Mouse (Mus musculus) thymus, postnatal 4 days (tissue): ENCODE results near the gene Cln6.
"Not testable (repeated sequence)": the region's sequence is repeated elsewhere in the genome, so short reads cannot be mapped to it uniquely, and the experiment has no call there.

Source experiments
- DNase-seq: peaks from one replicate; pipeline ENCODE4 v3.0.0; 2021

Gene Cln6

DNA sequence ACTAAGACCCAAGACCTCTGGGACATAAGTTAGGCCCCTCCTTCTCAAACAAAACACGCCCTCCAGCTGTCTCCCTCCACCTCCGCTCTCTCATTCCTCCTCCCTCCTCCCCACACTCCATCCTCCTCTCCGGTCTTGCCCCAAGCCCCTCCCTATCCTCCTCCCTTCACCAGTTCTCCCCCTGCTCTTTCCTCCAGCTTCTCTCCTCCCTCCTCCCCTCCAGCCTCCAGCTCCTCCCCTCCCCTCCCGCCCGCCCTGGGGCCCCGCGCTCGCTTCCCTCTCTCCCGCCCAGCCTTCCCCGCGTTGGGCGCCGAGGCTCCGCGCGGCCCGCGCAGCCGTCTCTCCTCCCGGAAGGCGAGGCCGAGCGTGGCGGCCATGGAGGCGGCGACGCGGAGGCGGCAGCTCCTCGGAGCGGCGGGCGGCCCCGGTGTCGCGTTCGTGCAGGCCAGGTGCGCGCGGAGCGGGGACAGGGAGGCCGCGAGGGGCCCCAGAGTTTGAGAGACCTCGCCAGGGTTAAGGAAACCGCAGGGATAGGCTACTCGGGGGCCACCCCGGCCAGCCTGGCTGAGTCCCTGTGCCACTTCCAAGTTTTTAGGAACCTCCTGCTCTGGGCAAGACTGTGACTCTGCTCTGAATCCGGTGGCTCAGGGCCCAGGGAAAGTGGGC lies at the start of gene Cln6:
TSS of gene Cln6 (plus strand) at position 280 of the 666 bp plus-strand sequence.
- DNase-seq = peak; percentile 82

DNA sequence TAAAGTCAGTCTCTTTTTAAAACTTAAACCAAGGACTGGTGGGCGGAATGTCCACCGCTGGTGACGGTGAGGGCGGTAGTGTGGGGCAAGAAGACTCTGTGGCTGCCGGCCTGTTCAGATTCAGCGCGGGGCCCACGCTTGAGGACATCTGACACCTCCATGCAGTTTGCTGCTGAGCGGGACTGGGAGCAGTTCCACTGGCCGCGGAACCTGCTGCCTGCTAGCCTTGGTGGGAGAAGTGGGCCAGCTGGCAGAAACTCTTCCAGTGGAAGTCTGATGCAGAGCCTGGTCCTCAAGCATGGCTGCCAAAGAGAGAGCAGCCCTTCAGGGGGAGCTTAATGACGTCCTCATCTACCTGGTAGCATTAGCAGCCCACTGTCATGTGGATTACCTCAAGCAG lies 48.7 kb upstream of the Cln6 start:
- DNase-seq = no peak

DNA sequence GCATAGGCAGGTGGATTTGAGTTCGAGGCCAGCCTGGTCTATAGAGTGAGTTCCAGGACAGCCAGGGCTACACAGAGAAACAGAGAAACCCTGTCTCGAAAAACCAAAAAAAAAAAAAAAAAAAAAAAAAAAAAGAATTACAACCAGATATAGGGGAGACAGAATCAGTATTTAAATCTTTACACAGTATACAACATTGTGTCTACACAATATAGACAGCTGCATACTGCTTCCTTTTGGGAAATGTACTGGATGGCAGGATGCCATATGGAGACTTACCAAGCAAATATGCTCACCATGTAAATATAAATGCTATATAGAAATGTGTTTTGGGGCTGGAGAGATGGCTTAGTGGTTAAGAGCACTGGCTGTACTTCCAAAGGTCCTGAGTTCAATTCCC lies 39.4 kb upstream of the Cln6 start:
- not testable (repeated sequence) for DNase-seq

DNA sequence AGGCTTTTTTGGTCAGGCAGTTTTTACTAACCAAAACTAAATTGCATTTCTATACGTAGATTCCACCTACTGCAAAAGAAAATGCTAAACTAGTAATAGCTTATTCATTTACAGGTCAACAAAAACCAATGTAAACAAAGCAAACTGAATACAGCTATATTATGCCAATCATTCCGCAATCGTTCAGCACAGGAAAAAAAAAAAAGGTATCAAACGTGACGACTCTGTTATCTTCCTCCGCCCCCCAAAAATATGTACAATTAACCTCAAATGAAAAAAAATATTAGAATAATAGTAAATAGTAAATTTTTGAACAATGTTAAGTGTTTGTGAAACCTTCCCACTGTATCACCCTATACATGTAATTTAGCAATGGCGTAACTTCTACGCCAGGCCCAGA lies 28.5 kb upstream of the Cln6 start:
- DNase-seq = no peak

DNA sequence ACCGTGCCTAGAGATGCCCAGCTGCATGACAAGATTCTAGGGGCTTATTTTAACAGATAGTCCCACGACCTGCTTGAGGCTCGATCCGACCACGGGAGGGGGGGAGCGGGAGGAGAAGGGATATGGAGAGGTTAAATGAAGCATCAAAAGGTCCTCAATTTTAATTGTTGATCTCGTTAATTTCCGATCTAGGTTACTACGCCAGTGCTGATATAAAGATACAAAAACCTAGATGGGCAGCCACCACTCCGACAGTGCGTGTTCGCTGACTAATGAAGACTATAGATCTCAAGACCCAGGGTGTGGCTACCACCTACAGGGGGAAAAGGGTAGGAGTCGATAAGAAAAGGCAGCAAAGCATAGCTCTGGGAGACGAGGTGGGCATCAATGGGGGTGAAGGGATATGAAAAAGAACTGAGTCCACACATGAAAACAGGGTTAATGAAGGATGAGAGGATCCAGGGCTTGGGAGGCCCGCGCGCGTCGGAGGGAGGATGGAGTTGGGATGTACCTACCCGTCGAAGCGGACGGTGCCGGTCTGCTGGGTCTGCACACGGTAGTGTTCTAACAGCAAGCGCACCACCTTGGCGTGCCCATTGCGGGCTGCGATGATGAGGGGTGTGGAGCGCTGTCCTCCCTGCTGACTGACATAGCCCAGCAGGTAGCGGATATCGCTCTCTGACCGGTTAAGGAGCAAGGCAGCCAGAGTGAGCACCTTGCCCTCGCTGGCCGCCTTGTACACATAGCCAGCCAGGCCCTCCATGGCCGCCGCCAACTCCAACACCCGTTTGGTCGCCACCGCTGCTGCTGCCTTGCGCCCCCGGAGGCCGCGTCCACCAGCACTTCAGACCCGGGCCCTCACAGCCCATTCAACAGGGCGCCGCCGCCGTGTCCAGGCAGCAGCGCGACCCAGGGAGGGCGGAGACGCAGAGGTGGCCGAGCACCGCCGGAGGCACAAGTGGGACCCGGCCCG lies 27.8 kb upstream of the Cln6 start:
- peak; percentile 56 for DNase-seq

DNA sequence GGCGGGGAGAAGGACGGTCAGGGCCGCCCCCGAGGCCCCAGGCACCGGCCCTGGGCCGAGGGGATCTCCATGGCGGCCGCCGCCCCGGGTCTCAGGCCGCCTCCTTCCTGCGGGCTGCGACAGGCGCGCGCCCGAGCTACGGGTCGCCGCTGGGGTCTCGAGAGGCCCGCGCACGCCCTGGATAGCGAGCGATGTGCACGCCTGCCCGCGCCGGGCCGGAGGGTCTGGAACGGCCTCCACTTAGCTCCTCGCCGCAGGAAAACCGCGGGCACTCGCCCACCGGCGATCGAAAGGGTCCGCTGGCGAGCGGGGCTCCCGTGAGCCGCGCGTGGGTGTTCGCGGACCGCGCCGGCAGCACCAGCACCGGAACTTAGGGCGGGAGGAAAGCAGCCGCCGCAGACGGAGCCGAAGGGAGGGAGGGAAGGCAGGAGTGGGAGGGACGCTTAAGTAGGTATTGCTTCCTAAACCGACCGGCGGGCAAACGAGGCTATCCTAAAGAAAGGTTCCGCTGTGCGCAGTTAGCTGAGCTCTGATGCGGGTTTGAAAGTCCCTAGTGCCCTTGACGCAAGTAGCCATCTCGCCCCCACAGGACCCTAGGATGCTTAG lies 27.0 kb upstream of the Cln6 start, which contains the start of gene Fem1b:
TSS of gene Fem1b (minus strand) at position 419 of the 606 bp plus-strand sequence.
- peak; percentile 91 for DNase-seq

DNA sequence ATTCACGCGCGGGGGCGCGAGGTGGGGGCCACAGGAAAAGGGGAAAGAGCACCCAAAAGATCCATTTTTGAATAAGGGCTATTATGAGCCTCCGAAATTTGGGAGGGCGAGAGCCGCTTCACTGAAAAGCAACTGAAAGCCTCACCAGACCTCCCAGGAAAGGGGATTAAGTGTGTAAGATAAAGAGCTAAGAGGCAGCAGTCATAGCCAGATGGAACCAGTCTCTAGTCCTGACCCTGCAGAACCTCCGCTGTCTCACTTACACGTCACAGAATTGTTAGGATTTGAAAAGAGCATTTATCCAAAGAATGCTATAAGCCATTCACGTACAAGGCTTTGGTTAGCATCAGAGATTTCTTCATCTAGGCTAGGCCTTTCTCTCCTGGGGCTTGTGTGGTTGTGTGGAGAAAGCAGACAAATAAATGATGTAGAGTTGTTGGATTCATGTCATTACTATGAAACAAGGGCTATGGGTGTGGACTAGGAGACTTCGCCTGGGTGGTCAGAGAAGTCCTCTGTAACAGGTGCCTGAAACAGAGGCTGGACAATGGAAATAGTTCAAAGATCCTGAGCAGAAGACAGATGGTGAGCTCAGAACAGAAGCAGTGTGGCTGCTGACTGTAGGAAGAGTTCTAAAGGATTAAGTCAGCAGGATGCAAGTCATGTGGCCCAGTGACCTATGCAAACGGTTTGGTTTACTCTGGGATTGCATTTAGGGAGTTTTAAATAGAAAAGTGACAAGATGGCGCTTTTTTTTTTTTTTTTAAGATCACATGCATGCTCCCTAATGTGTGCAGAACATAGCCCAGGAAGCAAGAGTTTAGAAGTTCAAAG lies 26.2 kb upstream of the Cln6 start:
- DNase-seq = no peak

DNA sequence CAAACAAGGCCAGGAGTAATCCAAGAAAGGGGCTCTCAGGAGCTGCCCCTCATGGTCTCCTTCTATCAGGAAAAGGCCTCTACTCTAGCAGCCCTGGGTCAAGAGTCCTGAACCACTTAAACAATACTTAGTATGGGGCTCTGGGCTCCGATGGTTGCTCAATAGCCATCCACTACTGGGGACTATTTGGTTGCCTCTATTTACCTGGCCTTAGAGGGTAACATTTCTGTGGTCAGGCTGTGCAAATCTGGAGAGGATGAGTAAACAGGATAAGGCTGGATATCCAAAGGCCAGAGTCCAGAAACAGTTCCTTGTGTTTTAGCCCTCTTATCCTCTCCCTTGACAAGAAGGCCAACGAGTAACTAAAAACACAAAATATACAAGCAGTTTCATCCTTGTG lies 23.8 kb upstream of the Cln6 start:
- no peak for DNase-seq

DNA sequence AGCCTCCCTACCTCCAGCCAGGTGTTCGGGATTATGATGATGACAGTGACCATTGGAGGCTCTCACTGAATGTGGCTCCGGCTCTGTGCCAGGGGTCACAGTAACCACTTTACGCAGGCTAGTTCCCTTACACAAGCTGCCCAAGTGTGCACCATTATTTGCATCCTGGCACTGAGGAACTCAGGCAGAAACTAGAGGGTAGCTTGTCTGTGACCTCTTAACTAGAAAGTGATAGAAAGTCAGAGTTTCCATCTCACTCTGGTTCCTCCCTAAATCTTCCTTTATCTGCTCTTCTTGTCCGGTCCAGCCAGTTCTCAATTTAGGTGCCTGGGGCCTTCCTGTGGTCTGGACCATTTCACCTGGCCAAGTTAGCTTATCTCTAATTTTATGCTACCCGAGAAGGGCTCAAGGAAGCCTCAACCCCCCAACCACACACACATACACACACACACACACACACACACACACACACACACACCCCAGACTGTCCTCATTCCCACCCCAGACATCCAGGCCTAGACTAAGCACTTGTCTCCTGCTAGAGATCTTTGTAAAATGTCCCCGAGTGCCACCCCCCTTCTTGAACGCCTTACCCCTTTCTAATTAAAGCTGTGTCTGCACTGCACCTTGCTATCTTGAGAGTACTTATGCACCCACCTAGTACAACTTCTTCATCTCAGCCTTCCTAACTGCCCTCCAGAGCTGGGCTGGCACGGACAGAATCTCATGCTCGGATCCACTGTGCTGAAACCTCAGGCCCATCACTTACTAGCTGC lies 22.1 kb upstream of the Cln6 start:
- DNase-seq = no peak

DNA sequence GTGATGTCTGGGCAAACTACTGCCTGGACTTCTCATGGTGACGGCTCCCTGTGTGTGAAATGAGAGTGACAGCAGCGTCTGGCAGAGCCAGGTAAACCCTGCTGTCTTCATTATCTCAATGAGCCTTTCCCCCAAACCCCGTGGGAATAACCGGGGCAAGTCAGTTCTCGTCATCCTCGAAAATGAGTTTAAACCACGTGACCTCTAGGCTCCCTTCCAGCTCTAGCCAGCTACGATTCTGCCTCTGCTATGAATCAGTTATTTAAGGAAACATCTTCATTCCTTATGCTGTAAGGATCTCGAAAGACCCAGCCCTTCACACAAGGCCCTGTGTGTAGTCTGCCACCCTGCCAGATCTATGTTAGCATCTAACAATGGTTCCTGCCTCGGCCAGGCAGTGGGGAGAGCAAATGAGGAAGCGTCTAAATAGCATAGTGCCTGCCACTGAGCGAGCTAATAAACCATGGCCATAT lies 21.4 kb upstream of the Cln6 start:
- no peak for DNase-seq

DNA sequence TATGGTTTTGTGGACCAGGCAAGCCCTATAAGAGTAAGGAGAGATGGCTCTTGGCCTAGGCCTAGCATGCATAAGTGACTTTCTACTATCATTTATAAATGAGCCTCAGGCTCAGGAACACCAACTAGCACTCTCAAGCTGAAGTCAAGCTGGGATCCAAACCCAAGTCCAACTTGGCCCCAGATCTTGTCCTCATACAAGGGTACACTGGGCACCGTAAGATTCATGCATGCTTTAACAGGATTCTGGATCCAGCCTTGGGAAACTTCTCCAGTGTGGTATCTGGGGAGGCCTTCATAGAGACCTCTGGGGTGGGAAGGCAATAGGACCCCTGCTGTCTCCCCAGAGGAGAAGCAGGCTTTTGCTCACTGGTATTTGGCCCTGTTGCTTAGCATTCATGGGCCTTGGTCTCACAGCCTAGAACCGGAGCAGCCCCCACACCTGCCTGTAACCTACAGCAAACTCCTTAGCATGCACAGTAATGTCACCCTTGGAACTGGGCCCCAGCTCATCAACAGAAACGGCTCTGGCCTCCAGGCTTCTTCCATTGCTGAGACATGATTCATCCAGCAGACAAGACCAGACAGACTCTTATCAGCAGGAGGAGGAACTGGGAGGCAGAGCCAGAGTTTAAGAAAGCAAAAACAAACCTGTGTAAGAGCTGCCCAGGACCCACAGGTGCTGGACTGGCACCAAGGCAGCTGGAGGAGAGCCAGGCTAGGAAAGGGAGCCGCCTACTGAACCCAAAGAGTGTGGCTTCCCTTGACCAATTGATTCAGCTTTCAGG lies 20.6 kb upstream of the Cln6 start:
- DNase-seq = no peak

DNA sequence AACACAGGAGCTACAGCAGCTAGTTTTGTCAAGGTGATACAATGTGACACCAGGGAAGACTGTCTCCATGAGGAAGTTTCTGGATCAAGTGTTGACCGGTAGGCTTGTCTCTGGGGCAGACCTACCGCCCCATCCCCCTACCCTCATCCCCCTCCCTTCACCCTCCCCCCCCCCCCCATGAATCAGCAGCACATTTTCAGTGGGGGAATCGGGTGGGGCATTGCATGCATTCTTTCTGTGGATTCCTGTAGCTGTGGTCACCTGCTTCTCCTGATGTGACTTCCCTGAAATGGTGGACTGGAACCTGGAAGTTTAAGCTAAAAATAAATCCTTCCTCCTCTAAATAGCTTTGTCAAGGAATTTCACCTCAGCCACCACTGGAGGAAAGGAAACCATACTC lies 19.1 kb upstream of the Cln6 start:
- no peak for DNase-seq

DNA sequence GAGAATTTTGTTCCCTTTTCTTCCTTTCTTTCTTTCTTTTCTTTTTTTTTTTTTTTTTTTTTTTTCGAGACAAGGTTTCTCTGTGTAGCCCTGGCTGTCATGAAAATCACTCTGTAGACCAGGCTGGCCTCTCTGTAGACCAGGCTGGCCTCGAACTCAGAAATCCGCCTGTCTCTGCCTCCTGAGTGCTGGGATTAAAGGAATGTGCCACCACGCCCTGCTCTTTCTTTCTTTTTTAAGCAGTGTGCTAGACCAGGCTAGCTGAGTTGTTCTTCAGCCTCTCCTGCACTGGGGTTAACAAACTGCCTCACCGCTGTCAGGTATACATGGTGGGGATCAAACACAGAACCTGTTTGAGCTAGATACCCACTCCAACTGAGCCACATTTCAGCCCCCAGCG lies 18.7 kb upstream of the Cln6 start:
- DNase-seq = not testable (repeated sequence)

DNA sequence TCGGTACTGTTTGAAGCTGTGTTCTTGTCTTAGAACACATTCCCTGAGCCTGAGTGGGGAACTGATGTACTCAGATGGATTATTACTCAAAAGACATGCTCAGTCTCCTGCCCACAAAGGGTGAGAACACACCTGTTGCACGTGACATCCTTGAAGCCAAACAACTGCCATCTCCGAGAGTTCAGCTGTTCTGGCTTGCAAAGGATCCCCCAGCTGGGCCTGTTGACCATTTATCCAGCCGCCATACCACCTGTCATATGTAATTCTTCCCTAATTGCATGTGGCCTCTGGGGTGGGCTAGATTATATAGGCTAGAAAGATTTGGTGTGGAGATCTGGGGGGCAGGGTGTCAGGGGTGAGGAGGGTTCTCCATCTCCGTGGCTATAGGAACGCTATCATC lies 17.8 kb upstream of the Cln6 start:
- no peak for DNase-seq

DNA sequence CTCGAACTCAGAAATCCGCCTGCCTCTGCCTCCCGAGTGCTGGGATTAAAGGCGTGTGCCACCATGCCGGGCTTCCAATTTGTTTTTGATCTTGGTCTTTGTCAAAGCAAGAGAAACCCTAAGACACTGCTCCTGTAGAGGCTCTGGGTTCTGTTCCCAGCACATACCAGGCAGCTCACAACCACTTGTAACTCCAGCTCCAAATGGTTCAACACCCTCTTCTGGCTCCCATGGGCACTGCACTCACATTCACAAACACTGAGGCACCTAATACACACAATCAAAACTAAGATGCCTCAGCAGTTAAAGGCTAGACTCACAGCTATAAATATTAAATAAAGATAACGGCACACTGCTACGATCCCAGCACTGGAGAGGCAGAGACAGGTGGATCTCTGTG lies 16.8 kb upstream of the Cln6 start:
- no peak for DNase-seq

DNA sequence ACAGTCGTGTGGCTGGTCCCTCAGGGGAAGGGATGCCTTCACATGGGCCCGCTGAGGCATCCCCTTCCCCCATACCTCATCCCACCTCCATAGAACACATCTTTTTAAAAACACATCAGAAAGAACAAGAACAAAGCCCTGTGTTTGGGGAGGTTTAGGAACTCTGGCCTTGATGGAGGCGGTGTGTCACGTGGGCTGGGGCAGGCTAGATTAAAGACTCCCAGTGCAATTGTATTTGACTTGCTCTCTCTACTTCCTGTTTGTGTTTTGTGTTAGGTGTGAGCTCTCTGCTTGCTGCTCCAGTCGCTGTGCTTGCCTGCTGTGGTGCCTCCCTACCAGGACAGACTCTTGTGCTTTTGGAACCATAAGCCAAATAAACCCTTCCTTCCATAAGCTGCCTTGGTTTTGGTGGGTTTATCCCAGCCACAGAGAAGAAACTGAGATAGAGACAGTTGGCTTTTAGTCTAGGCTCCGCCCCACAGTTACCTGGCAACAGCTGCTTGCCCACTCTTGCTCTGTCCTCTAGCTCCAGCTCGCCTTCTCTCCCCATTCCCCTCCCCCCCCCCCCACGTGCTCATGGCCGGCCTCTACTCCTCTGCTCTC lies 12.7 kb upstream of the Cln6 start:
- DNase-seq = peak; percentile 63

DNA sequence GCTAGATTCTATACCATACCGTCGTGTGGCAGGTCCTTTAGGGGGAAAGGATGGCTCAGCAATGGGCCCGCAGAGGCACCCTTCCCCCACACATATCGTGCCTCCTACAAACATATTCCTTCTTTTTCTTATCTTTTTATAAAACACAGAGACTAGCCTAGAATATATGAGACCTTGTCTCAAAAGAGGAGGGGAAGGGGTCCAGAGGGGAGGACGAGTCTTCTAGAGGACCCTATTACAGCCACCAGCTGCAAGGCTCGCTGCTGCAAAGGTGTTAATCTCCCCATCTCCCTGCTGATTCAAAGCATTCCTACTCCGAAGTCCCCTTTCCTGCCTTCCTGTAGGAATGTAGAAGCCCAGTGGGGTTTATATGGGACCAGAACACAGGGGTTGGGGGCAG lies 12.1 kb upstream of the Cln6 start:
- DNase-seq = no peak

DNA sequence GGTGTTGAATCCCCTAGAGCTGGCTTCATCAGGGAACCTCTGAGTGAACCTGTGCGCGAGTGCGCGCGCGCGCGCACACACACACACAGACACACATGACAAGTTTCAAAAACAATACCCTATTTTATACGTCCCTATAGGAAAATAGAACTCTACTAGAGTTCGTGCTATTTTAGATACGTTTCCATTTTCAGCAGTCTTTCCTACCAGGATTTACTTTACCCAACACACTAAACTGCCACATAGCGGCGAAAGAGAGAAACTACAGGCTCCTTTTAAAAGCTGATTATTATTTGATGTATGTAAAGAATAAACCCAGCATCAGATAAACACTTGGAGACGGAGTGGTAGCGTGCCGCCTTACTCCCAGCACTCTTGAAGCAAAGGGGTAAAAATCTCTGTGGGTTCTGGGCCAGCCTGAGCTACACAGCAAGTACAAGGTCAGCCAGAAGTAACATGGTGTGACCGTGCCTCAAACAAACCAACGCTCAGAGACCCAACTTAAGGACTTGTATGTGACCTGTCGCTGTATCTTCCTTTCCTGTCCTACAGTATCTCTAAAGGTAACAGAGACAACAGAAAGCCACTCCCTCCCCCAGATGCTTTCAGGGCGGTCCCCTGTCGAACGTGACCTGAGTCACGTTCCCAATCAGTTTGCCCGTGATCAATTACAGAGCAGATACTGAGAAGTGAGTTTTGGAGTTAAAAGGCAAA lies 10.5 kb upstream of the Cln6 start:
- DNase-seq = no peak

DNA sequence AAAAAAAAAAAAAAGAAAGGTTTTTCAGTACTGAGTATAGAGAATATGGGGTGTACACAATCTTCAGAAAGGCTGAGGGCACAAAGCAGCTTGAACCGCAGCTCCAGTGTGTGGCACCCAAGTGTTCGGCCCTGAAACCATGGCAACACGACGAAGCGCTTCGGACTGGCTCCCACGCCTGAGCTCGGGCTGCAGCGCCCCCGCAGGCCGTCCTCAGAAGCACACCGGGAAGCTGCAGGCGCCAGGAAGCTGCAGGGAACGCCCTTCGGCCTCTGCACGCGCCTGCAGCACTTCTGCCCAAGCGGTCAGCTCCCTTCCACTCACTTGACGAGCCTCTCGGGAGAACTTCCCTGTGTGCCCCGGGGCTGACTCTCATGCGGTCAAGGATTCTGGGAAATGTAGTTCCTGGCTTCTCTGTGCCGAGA lies 9.9 kb upstream of the Cln6 start:
- peak; percentile 93 for DNase-seq

DNA sequence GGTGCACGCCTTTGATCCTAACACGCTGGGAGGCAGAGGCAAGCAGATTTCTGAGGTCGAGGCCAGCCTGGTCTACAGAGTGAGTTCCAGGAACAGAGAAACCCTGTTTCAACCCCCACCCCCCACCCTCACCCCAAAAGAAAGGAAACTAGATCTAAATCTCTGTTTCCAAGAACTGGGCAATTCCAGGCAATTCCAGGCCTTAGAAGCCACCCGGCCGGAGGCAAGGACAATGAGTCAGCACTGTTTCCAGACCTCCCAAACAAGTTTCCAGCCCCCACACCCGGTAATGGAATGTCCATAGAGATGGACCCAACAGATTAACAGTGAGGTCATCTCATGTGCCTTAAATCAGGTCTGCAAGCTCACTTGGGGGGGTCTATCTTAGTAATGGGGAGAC lies 8.7 kb upstream of the Cln6 start:
- no peak for DNase-seq
